In genomic region chr8:91498611-91499010, GRCm38 (mm10) we compare ENCODE assay signal across 21 mouse cellular contexts.
"Had no signal": no experiment of that assay in that cellular context is flagged by ENCODE, and none has a peak within 500 bp of the region (broad histone marks: within the 10 kb centered on the region; RNA-seq: fewer than 3 reads in every experiment).

No protein-coding gene starts in this region.

- DNase-seq: gastrocnemius, adult 2 months; gastrocnemius, postnatal 10 days; gastrocnemius, postnatal 25 days; heart, adult 18-20 months; heart, postnatal 10 days; kidney, adult 11 months; kidney, adult 8-10 months; kidney, postnatal 10 days; kidney, postnatal 25 days; kidney, postnatal 4 days had no signal

- H3K4me2 ChIP-seq: heart, embryonic 12.5 days; hindbrain, embryonic 13.5 days; hindbrain, embryonic 15.5 days; limb, embryonic 13.5 days; limb, embryonic 15.5 days; liver, embryonic 12.5 days had no signal

- H3K9ac ChIP-seq: heart, embryonic 12.5 days; hindbrain, embryonic 13.5 days; hindbrain, embryonic 15.5 days; limb, embryonic 13.5 days; limb, embryonic 15.5 days; liver, embryonic 12.5 days had no signal

- H3K36me3 ChIP-seq: heart, embryonic 10.5 days; heart, embryonic 12.5 days; hindbrain, embryonic 13.5 days; hindbrain, embryonic 15.5 days; limb, embryonic 13.5 days; limb, embryonic 15.5 days; liver, embryonic 12.5 days had no signal

- H3K4me3 ChIP-seq: gastrocnemius, adult 2 months; heart, embryonic 10.5 days; heart, embryonic 12.5 days; hindbrain, embryonic 13.5 days; hindbrain, embryonic 15.5 days; layer of hippocampus, adult 2 months; left cerebral cortex, adult 2 months; limb, embryonic 13.5 days; limb, embryonic 15.5 days; liver, embryonic 12.5 days had no signal

- H3K27me3 ChIP-seq: heart, embryonic 12.5 days; hindbrain, embryonic 15.5 days; limb, embryonic 15.5 days; liver, embryonic 12.5 days had no signal

- H3K27ac ChIP-seq: gastrocnemius, adult 2 months; heart, embryonic 10.5 days; hindbrain, embryonic 13.5 days; hindbrain, embryonic 15.5 days; hindbrain, postnatal 0 days; layer of hippocampus, adult 2 months; left cerebral cortex, adult 2 months; limb, embryonic 13.5 days; limb, embryonic 15.5 days; liver, embryonic 12.5 days had no signal

- H3K9me3 ChIP-seq: heart, embryonic 10.5 days; heart, embryonic 12.5 days; hindbrain, embryonic 13.5 days; hindbrain, embryonic 15.5 days; limb, embryonic 13.5 days; limb, embryonic 15.5 days; liver, embryonic 12.5 days had no signal

- ATAC-seq: hindbrain, postnatal 0 days; intestine, embryonic 16.5 days; liver, embryonic 12.5 days had no signal
